Mouse (Mus musculus) thymus, postnatal 4 days (tissue): Measurements from ENCODE around the gene Cdkn2aip.

Experiments
- DNase-seq: peaks from one replicate; pipeline ENCODE4 v3.0.0; 2021

Gene Cdkn2aip

GRCm38 (mm10) chr8:47713761-47714745 is at the start of gene Cdkn2aip:
Gene Cdkn2aip (minus strand): TSS chr8:47713932.
- DNase-seq: peak; percentile 97

- DNase-seq: no peak
Measured at GRCm38 (mm10) chr8:47763194-47763593, 49.5 kb upstream of the Cdkn2aip start.

- no peak for DNase-seq
Measured at GRCm38 (mm10) chr8:47760685-47761084, 47.0 kb upstream of the Cdkn2aip start.

GRCm38 (mm10) chr8:47760186-47760585 is 46.5 kb upstream of the Cdkn2aip start:
- DNase-seq: no peak

- no peak for DNase-seq
Measured at GRCm38 (mm10) chr8:47753121-47753520, 39.4 kb upstream of the Cdkn2aip start.

- no peak for DNase-seq
Measured at GRCm38 (mm10) chr8:47750096-47750495, 36.4 kb upstream of the Cdkn2aip start.

GRCm38 (mm10) chr8:47749491-47749890 is 35.8 kb upstream of the Cdkn2aip start:
- DNase-seq: no peak

- DNase-seq: no peak
Measured at GRCm38 (mm10) chr8:47746304-47746703, 32.6 kb upstream of the Cdkn2aip start.

GRCm38 (mm10) chr8:47745848-47746247 is 32.1 kb upstream of the Cdkn2aip start:
- DNase-seq: no peak

- no peak for DNase-seq
Measured at GRCm38 (mm10) chr8:47744803-47745202, 31.1 kb upstream of the Cdkn2aip start.

- peak; percentile 80 for DNase-seq
Measured at GRCm38 (mm10) chr8:47743419-47743818, 29.7 kb upstream of the Cdkn2aip start.

- DNase-seq: no peak
Measured at GRCm38 (mm10) chr8:47742992-47743391, 29.3 kb upstream of the Cdkn2aip start.

GRCm38 (mm10) chr8:47742372-47742771 is 28.6 kb upstream of the Cdkn2aip start:
- no peak for DNase-seq

GRCm38 (mm10) chr8:47737120-47737519 is 23.4 kb upstream of the Cdkn2aip start:
- no peak for DNase-seq

- no peak for DNase-seq
Measured at GRCm38 (mm10) chr8:47729324-47729723, 15.6 kb upstream of the Cdkn2aip start.

GRCm38 (mm10) chr8:47726945-47727344 is 13.2 kb upstream of the Cdkn2aip start:
- DNase-seq: no peak

- no peak for DNase-seq
Measured at GRCm38 (mm10) chr8:47721609-47722008, 7.9 kb upstream of the Cdkn2aip start.

GRCm38 (mm10) chr8:47718641-47719040 is 4.9 kb upstream of the Cdkn2aip start:
- DNase-seq: no peak

GRCm38 (mm10) chr8:47713171-47713663 is 515 bp downstream of the Cdkn2aip start:
- peak; percentile 72 for DNase-seq

GRCm38 (mm10) chr8:47708106-47708505 is 5.6 kb downstream of the Cdkn2aip start:
- DNase-seq: no peak

GRCm38 (mm10) chr8:47706746-47707145 is 7.0 kb downstream of the Cdkn2aip start:
- no peak for DNase-seq

- DNase-seq: no peak
Measured at GRCm38 (mm10) chr8:47702333-47702732, 11.4 kb downstream of the Cdkn2aip start.

GRCm38 (mm10) chr8:47697696-47698095 is 16.0 kb downstream of the Cdkn2aip start:
- no peak for DNase-seq

GRCm38 (mm10) chr8:47695431-47696105 is 18.2 kb downstream of the Cdkn2aip start:
- DNase-seq: no peak
